Mouse (Mus musculus) myocyte (in vitro differentiated cells): Measurements from ENCODE around the gene Furin.
A peak's percentile ranks its signal among the peaks of the same experiment; 100 is the strongest.

Experiments used
- CEBPB ChIP-seq: IDR thresholded peaks from 2 replicates; pipeline ENCODE4 v1.6.1; 2011; ENCODE audit warnings: mild to moderate bottlenecking, moderate library complexity; ENCODE audit not compliant: poor library complexity, insufficient read depth, severe bottlenecking
- E2F4 ChIP-seq: IDR thresholded peaks from one replicate; pipeline ENCODE4 v1.6.1; 2011; ENCODE audit warnings: mild to moderate bottlenecking, control low read depth, moderate library complexity; ENCODE audit not compliant: insufficient read depth
- MAX ChIP-seq: IDR thresholded peaks from one replicate; pipeline ENCODE4 v1.6.1; 2011; ENCODE audit warnings: low read depth, mild to moderate bottlenecking, control low read depth
- MYOG ChIP-seq, 3 experiments: IDR thresholded peaks; one replicate each; pipeline ENCODE4 v1.6.1; 2011; ENCODE audit warnings: control low read depth in 2 of 3, low read depth in 2 of 3, mild to moderate bottlenecking in 2 of 3; ENCODE audit not compliant: insufficient read length in 2 of 3, control insufficient read depth in 1 of 3, insufficient read depth in 1 of 3
- POLR2A ChIP-seq: IDR thresholded peaks from one replicate; pipeline ENCODE4 v1.6.1; 2011; ENCODE audit warnings: low read depth, mild to moderate bottlenecking, control low read depth, moderate library complexity; ENCODE audit not compliant: insufficient read length
- POLR2AphosphoS2 ChIP-seq: IDR thresholded peaks from one replicate; pipeline ENCODE4 v1.6.1; 2011; ENCODE audit warnings: low read depth, control low read depth; ENCODE audit not compliant: insufficient read length
- TCF3 ChIP-seq: IDR thresholded peaks from one replicate; pipeline ENCODE4 v1.6.1; 2011; ENCODE audit warnings: low read depth, control low read depth; ENCODE audit not compliant: insufficient read length
- USF1 ChIP-seq: IDR thresholded peaks from one replicate; pipeline ENCODE4 v1.6.1; 2011; ENCODE audit warnings: low read depth, mild to moderate bottlenecking, control low read depth, moderate library complexity

GRCm38 (mm10) chr7:80339793-80340628 lies 65.2 kb downstream of the Furin start:
- TF ChIP-seq POLR2A (peak; percentile 82), MAX (no peak), USF1 (no peak), MYOG (IDR thresholded peaks at IDR 0.05; ENCODE audit: control insufficient read depth in 1 of 3, insufficient read depth in 1 of 3, insufficient read length in 2 of 3, low read depth in 2 of 3) (no peak), E2F4 (no peak), POLR2AphosphoS2 (peak; percentile 89), TCF3 (no peak), CEBPB (no peak)
